Mouse (Mus musculus) stomach, embryonic 16.5 days (tissue): ENCODE measurements around the gene D11Wsu47e. TPM values are rescaled to one million over a fixed set of nuclear protein-coding genes. Genes with fewer than 3 reads are reported as not detected.

Experiments
- ATAC-seq: fragments of 200-750 bp; cut with Nextera tagmentation; 2 replicates; pipeline ENCODE4 v1.8.0; 2017; ENCODE audit warnings: moderate number of reproducible peaks, moderate TSS enrichment; ENCODE audit not compliant: insufficient read depth, low FRiP score
- H3K27ac ChIP-seq: fragments of 300-500 bp; sonication (generic); 2 replicates; pipeline ENCODE4 v1.5.1; 2014; ENCODE audit warnings: low read length
- H3K27me3 ChIP-seq: fragments of 300-500 bp; sonication (generic); 2 replicates; pipeline ENCODE4 v1.6.1; 2014; ENCODE audit warnings: low read length, control low read depth, mixed read lengths; ENCODE audit not compliant: control insufficient read depth, insufficient read depth
- H3K36me3 ChIP-seq: fragments of 300-500 bp; sonication (generic); 2 replicates; pipeline ENCODE4 v1.6.1; 2014; ENCODE audit warnings: low read length; ENCODE audit not compliant: control insufficient read depth, insufficient read depth
- H3K4me1 ChIP-seq: fragments of 300-500 bp; sonication (generic); 2 replicates; pipeline ENCODE4 v1.6.1; 2014; ENCODE audit warnings: low read length, control low read depth, mixed read lengths; ENCODE audit not compliant: control insufficient read depth, insufficient read depth
- H3K4me2 ChIP-seq: fragments of 300-500 bp; sonication (generic); 2 replicates; pipeline ENCODE4 v1.6.1; 2014; ENCODE audit warnings: low read depth, low read length, mixed read lengths
- H3K4me3 ChIP-seq: fragments of 300-500 bp; sonication (generic); replicated peaks from 2 replicates; pipeline ENCODE4 v1.5.1; 2014; ENCODE audit warnings: mild to moderate bottlenecking, low read length
- H3K9ac ChIP-seq: fragments of 300-500 bp; sonication (generic); 2 replicates; pipeline ENCODE4 v1.6.1; 2014; ENCODE audit warnings: low read length
- H3K9me3 ChIP-seq: fragments of 300-500 bp; sonication (generic); replicated peaks from 2 replicates; pipeline ENCODE4 v1.6.1; 2016; ENCODE audit warnings: low read length, control low read depth; ENCODE audit not compliant: control insufficient read depth
- WGBS: fragments of 180-500 bp; shearing (Covaris S2); extraction: QIAGEN DNeasy Blood & Tissue Kit; methylation state at CpG from one replicate; pipeline ENCODE4 v1.1.7; 2014; 5-methylcytosine and 5-hydroxymethylcytosine counted together
- polyA plus RNA-seq: library from polyadenylated mRNA; unstranded; fragments of >200 nt; fragmentation: Nextera tagmentation; extraction: Ambion mirVana; gene quantifications from 2 replicates; pipeline ENCODE4 v1.2.1, GENCODE M21; 2015

D11Wsu47e gene
- polyA plus RNA-seq, 1 experiment from 2014 or later = 17.1 TPM

GRCm38 (mm10) chr11:113717767-113718424 lies 33.7 kb downstream of the D11Wsu47e start:
- Histone ChIP-seq H3K4me2 (no peak overlapping the region), H3K9ac (no peak overlapping the region), H3K9me3 (no peaks in the 10 kb centered on the region), H3K27me3 (no peaks in the 10 kb centered on the region), H3K27ac (no peak overlapping the region), H3K36me3 (no peaks in the 10 kb centered on the region), H3K4me1 (no peaks in the 10 kb centered on the region), H3K4me3 (no peak overlapping the region)
- 46% methylated on average over 16 of the region's 16 CpGs for WGBS
- ATAC-seq = no peak

DNA sequence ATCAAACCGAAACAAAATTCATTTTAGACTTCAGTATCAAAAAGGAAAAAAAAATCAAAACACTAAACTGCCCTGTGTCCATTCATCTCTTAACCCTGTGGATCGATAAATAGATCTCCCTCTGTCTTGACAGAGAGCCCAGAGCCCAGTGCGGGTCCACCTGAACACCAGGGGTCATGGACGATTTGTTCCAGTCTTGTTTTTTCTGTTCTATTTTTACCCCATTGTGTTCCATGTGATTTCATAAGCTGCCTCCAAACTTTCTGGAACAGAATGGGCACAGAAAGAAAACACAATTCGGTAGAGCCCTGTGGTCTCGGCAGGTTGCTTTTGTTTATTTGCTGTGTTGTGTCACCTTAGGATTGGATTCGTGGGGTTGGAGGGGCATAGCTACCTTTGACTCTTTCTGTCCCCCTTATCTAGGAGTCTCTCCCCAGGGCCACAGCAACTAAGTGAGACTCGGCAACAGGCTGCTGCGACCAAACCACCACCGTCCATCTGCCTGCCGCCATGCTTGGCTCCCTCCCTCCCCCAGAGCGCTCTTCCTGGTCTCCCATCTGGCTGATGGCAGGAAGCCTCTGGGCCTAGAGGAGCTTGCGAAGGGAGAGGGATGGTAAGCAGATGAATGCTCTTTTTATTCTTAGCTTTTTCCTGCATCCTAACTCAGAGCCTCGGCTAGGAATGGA lies 38.3 kb downstream of the D11Wsu47e start:
- no peak for ATAC-seq
- Histone ChIP-seq H3K4me3 (no peak overlapping the region), H3K9ac (no peak overlapping the region), H3K9me3 (no peaks in the 10 kb centered on the region), H3K36me3 (peaks cover 11% of the 10 kb centered on the region), H3K27me3 (no peaks in the 10 kb centered on the region), H3K4me1 (peaks cover 11% of the 10 kb centered on the region), H3K27ac (no peak overlapping the region), H3K4me2 (no peak overlapping the region)
- WGBS = 55% methylated on average over 14 of the region's 14 CpGs

DNA sequence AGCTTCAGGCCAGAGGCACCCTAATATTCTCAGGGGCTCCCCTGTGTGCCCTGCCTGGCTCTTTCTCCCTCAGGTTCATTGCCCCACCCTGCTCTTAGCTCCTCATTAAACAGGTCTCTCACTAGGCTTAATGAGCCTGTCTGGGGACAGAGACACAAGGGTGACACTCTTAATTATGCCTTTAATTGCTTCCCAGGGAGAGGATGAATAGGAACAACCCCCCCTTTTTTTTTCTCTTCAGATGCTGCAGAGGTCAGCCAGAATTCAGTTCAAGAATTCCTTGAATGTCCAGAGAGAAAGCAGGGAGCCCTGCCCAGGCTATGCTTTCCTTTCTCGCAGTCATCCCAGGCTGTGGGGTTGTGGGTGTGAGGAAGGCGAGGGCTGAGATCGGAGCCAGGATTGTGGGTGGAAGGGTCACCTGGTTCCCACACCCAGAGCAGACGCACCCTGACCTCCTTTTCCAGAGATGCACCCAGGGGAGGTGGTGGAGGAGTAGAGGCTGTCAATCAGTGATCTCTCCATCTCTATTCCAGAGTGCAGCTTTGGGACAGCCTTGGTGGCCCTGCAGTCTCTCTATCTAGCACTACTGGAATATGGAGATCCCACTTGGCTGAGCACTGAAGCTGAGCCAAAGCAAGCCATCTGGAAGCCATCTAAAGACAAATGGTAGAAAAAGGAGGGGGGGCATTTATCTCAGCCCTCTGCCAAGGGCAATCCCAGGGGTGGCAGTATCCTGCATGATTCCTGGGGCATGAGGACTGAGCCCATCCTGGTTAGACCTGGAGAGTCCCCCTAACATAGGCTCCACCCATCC lies 41.2 kb downstream of the D11Wsu47e start:
- no peaks in the 10 kb centered on the region for H3K9me3 ChIP-seq
- H3K9ac ChIP-seq = no peak overlapping the region
- peaks cover 30% of the 10 kb centered on the region for H3K36me3 ChIP-seq
- peak; percentile 30; the same call in 1 of the 2 replicates for ATAC-seq
- WGBS = 72% methylated on average over 4 of the region's 4 CpGs
- peak overlapping the region; percentile 41 for H3K27ac ChIP-seq
- no peak overlapping the region for H3K4me3 ChIP-seq
- peaks cover 34% of the 10 kb centered on the region for H3K4me1 ChIP-seq
- H3K4me2 ChIP-seq = no peak overlapping the region
- no peaks in the 10 kb centered on the region for H3K27me3 ChIP-seq

DNA sequence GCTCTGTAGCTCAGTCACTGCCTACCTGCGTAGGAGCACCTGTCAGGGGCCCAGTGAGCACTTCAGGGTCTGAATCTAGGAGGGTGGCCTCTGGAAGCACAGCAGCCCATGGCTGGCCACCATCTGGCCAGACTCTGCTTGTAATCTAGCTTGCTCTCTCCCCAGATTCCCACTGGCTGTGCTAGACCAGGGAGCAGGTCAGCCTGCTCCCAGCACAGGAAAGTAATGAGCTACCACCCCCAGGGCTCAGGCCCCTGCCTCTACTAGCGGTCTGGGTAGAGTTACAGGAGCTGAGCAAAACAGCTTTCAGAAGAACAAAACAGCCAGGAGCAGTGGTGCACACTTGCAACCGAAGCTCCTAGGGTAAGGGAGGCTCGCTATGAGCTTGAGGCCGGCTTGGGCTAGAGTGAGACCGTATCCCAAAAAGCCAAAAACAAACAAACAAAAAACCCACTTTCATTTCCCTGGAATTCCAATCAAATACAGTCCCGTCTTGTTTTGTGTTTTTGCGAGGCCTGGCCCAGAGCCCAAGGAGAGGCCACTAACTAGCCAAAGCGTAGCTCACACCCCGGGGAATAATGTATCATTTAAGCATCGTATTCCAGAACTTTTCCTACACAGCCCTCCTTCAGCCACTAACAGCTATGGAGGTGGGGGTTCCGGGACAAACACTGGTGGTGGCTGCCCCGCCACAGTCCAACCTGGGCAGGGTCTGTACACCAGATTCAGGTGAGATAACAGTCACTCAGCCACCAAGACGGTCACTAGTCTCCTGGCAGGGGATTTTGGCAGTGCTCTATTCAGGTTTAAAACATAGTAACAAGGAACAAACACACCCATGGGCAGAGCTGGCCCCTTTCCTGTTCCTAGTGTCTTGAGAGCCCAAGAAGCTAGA lies 43.0 kb downstream of the D11Wsu47e start:
- H3K27ac ChIP-seq = peak overlapping the region; percentile 21; the same call in 1 of the 2 replicates
- 75% methylated on average over 14 of the region's 14 CpGs for WGBS

DNA sequence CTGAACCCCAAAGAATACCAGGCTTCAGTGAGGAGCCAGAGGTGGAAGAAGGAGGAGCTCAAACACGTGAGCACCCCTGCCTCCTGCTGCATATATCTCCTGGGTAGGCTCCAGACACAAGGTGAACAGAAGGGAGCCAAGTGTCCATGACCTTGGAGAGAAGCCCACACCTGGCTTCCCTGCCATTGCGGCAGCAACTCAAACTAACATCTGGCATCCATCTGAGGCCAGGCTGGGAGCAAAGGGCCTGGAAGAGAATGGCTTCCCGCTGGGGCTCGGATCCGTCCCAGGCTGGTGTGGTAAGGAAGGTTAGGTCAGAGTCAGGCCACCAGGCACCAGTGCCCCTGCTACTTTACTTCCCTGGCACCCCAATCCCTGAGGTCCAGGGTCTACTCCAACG lies 43.8 kb downstream of the D11Wsu47e start:
- Histone ChIP-seq H3K9me3 (no peaks in the 10 kb centered on the region), H3K9ac (no peak overlapping the region), H3K27me3 (no peaks in the 10 kb centered on the region), H3K4me3 (no peak overlapping the region), H3K36me3 (peaks cover 30% of the 10 kb centered on the region), H3K4me1 (peaks cover 54% of the 10 kb centered on the region), H3K27ac (peak overlapping the region; percentile 21; the same call in 1 of the 2 replicates), H3K4me2 (no peak overlapping the region)
- 59% methylated on average over 6 of the region's 6 CpGs for WGBS
- ATAC-seq = no peak

More for the DNA sequence above, 43.0 kb downstream of the D11Wsu47e start:
- Histone ChIP-seq H3K36me3 (peaks cover 30% of the 10 kb centered on the region), H3K9me3 (no peaks in the 10 kb centered on the region), H3K4me1 (peaks cover 47% of the 10 kb centered on the region), H3K4me3 (no peak overlapping the region), H3K27me3 (no peaks in the 10 kb centered on the region), H3K9ac (no peak overlapping the region), H3K4me2 (no peak overlapping the region)
- ATAC-seq = no peak

- peaks cover 30% of the 10 kb centered on the region for H3K36me3 ChIP-seq
- H3K9me3 ChIP-seq = no peaks in the 10 kb centered on the region
- 88% methylated on average over 21 of the region's 21 CpGs for WGBS
- H3K4me1 ChIP-seq = peaks cover 67% of the 10 kb centered on the region
- no peak overlapping the region for H3K4me2 ChIP-seq
- ATAC-seq = no peak
- H3K27me3 ChIP-seq = no peaks in the 10 kb centered on the region
- H3K9ac ChIP-seq = no peak overlapping the region
- no peak overlapping the region for H3K4me3 ChIP-seq
- peak overlapping the region; percentile 31; the same call in 1 of the 2 replicates for H3K27ac ChIP-seq
Observed at GRCm38 (mm10) chr11:113729239-113729638, 45.0 kb downstream of the D11Wsu47e start.

GRCm38 (mm10) chr11:113729917-113730316 lies 45.7 kb downstream of the D11Wsu47e start:
- H3K4me3 ChIP-seq = no peak overlapping the region
- H3K9me3 ChIP-seq = no peaks in the 10 kb centered on the region
- H3K9ac ChIP-seq = no peak overlapping the region; the same call in 1 of the 2 replicates
- H3K27ac ChIP-seq = peak overlapping the region; percentile 37
- peaks cover 30% of the 10 kb centered on the region for H3K36me3 ChIP-seq
- H3K4me1 ChIP-seq = peaks cover 73% of the 10 kb centered on the region
- no peaks in the 10 kb centered on the region for H3K27me3 ChIP-seq
- no peak for ATAC-seq
- WGBS = 50% methylated on average over 8 of the region's 8 CpGs
- no peak overlapping the region for H3K4me2 ChIP-seq

DNA sequence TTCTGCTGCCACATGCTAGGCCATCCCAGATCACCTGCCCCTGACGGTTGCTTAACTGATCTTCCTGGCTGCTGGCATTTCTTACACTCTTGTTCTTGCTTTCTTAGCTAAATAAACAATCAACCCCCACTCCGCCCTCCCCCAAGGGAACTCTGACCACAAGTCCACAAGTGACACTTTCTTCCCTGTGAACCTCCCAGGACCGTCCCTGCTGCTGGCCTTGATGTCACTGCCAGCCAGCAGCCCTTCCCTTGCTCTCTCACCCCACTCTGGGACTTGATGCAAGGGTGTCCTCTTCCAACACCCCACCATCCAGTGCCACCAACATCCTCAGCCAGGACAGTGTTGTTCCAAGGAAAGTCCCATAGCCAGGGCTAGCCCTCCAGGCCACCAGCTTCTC lies 46.7 kb downstream of the D11Wsu47e start:
- Histone ChIP-seq H3K27ac (no peak overlapping the region), H3K36me3 (peaks cover 30% of the 10 kb centered on the region), H3K4me3 (no peak overlapping the region), H3K4me1 (peaks cover 78% of the 10 kb centered on the region), H3K9ac (no peak overlapping the region), H3K4me2 (no peak overlapping the region), H3K27me3 (no peaks in the 10 kb centered on the region), H3K9me3 (no peaks in the 10 kb centered on the region)
- no peak for ATAC-seq
- WGBS = 49% methylated on average over 3 of the region's 3 CpGs
